Mouse (Mus musculus): ENCODE measurements around the gene Prl7c1. TPM values are rescaled to one million over a fixed set of nuclear protein-coding genes. Genes with fewer than 3 reads are reported as not detected.
"Not testable (repeated sequence)": the region's sequence is repeated elsewhere in the genome, so short reads cannot be mapped to it uniquely, and the experiment has no call there.

Prl7c1 gene
- total RNA-seq (2014; rRNA removed; ENCODE audit: low replicate concordance), result not detected in 2 replicates
- polyA plus RNA-seq (2015; fragmentation: Nextera tagmentation; extraction: Ambion mirVana), result not detected in 2 replicates

- not testable (repeated sequence) for H3K27me3 ChIP-seq (ENCODE audit: control insufficient read depth, insufficient read depth, low read length); H3K9me3 ChIP-seq (replicated peaks; ENCODE audit: control insufficient read depth, low read length); H3K4me2 ChIP-seq (ENCODE audit: low read depth, low read length); H3K9ac ChIP-seq (replicated peaks; ENCODE audit: low read depth, low read length); H3K27ac ChIP-seq (ENCODE audit: low read depth); H3K4me3 ChIP-seq (ENCODE audit: low read depth, low read length); H3K4me1 ChIP-seq (ENCODE audit: control insufficient read depth, insufficient read depth); H3K36me3 ChIP-seq (replicated peaks; ENCODE audit: control insufficient read depth, insufficient read depth, low read length); DNase-seq (ENCODE audit: low spot score); ATAC-seq (ENCODE audit: insufficient read depth, low read depth)
- WGBS, result 86% methylated on average over 2 of the region's 3 CpGs
These were observed at the start of gene Prl7c1 for GRCm38 (mm10) chr13:27780704-27781103. TSS of gene Prl7c1 (minus strand) at chr13:27780804.

- H3K4me1 ChIP-seq (ENCODE audit: control insufficient read depth, insufficient read depth), result no peaks in the 10 kb centered on the region
- no peaks in the 10 kb centered on the region for H3K27me3 ChIP-seq (ENCODE audit: control insufficient read depth, insufficient read depth, low read length)
- no peaks in the 10 kb centered on the region for H3K36me3 ChIP-seq (replicated peaks; ENCODE audit: control insufficient read depth, insufficient read depth, low read length)
- DNase-seq (ENCODE audit: low spot score) (no peak), ATAC-seq (ENCODE audit: insufficient read depth, low read depth) (no peak)
- no peak for TF ChIP-seq CTCF (IDR thresholded peaks at IDR 0.05; ENCODE audit: low read depth)
- no peak for TF ChIP-seq EP300 (IDR thresholded peaks at IDR 0.05; ENCODE audit: low read depth)
- no peak overlapping the region for H3K27ac ChIP-seq (ENCODE audit: low read depth)
- no peak overlapping the region for H3K4me2 ChIP-seq (ENCODE audit: low read depth, low read length)
- WGBS, result 70% methylated on average over 1 of the region's 1 CpGs
- H3K9ac ChIP-seq (replicated peaks; ENCODE audit: low read depth, low read length), result no peak overlapping the region
- H3K9me3 ChIP-seq (replicated peaks; ENCODE audit: control insufficient read depth, low read length), result no peaks in the 10 kb centered on the region
- no peak overlapping the region for H3K4me3 ChIP-seq (ENCODE audit: low read depth, low read length)
These were observed 22.2 kb upstream of the Prl7c1 start for GRCm38 (mm10) chr13:27802765-27803164.

GRCm38 (mm10) chr13:27801354-27801753 lies 20.8 kb upstream of the Prl7c1 start, which contains the start of gene Prl2a1:
TSS of gene Prl2a1 (plus strand) at chr13:27801654.
- H3K4me2 ChIP-seq (ENCODE audit: low read depth, low read length), result no peak within 1 kb of the TSS
- no peak within 1 kb of the TSS for H3K4me3 ChIP-seq (ENCODE audit: low read depth, low read length)
- H3K27ac ChIP-seq (ENCODE audit: low read depth), result no peak within 1 kb of the TSS
- H3K36me3 ChIP-seq (replicated peaks; ENCODE audit: control insufficient read depth, insufficient read depth, low read length), result no peaks in the 10 kb centered on the region
- no peak within 1 kb of the TSS for H3K9ac ChIP-seq (replicated peaks; ENCODE audit: low read depth, low read length)
- H3K9me3 ChIP-seq (replicated peaks; ENCODE audit: control insufficient read depth, low read length), result no peaks in the 10 kb centered on the region
- TF ChIP-seq EP300 (IDR thresholded peaks at IDR 0.05; ENCODE audit: low read depth), result no peak
- no peak for TF ChIP-seq CTCF (IDR thresholded peaks at IDR 0.05; ENCODE audit: low read depth)
- ATAC-seq (ENCODE audit: insufficient read depth, low read depth) (no peak), DNase-seq (ENCODE audit: low spot score) (no peak)
- H3K4me1 ChIP-seq (ENCODE audit: control insufficient read depth, insufficient read depth), result no peaks in the 10 kb centered on the region
- 75% methylated on average over 1 of the region's 1 CpGs for WGBS
- H3K27me3 ChIP-seq (ENCODE audit: control insufficient read depth, insufficient read depth, low read length), result no peaks in the 10 kb centered on the region

GRCm38 (mm10) chr13:27799303-27799702 lies 18.7 kb upstream of the Prl7c1 start:
- no peak overlapping the region for H3K4me2 ChIP-seq (ENCODE audit: low read depth, low read length)

GRCm38 (mm10) chr13:27734512-27735186 lies 46.0 kb downstream of the Prl7c1 start:
- H3K9me3 ChIP-seq (replicated peaks; ENCODE audit: control insufficient read depth, low read length), result no peaks in the 10 kb centered on the region
- ATAC-seq (ENCODE audit: insufficient read depth, low read depth) (no peak), DNase-seq (ENCODE audit: low spot score) (no peak)
- H3K27me3 ChIP-seq (ENCODE audit: control insufficient read depth, insufficient read depth, low read length), result no peaks in the 10 kb centered on the region
- 71% methylated on average over 10 of the region's 10 CpGs for WGBS
- no peaks in the 10 kb centered on the region for H3K4me1 ChIP-seq (ENCODE audit: control insufficient read depth, insufficient read depth)
- TF ChIP-seq EP300 (IDR thresholded peaks at IDR 0.05; ENCODE audit: low read depth) (no peak), CTCF (IDR thresholded peaks at IDR 0.05; ENCODE audit: low read depth) (no peak)
- H3K36me3 ChIP-seq (replicated peaks; ENCODE audit: control insufficient read depth, insufficient read depth, low read length), result no peaks in the 10 kb centered on the region
- H3K27ac ChIP-seq (ENCODE audit: low read depth), result no peak overlapping the region
- no peak overlapping the region for H3K4me3 ChIP-seq (ENCODE audit: low read depth, low read length)
- no peak overlapping the region for H3K4me2 ChIP-seq (ENCODE audit: low read depth, low read length)
- H3K9ac ChIP-seq (replicated peaks; ENCODE audit: low read depth, low read length), result no peak overlapping the region

More at GRCm38 (mm10) chr13:27799303-27799702, 18.7 kb upstream of the Prl7c1 start:
- TF ChIP-seq CTCF (IDR thresholded peaks at IDR 0.05; ENCODE audit: low read depth) (no peak), EP300 (IDR thresholded peaks at IDR 0.05; ENCODE audit: low read depth) (no peak)
- H3K9me3 ChIP-seq (replicated peaks; ENCODE audit: control insufficient read depth, low read length), result no peaks in the 10 kb centered on the region
- ATAC-seq (ENCODE audit: insufficient read depth, low read depth), result no peak
- H3K4me3 ChIP-seq (ENCODE audit: low read depth, low read length), result no peak overlapping the region
- no peak overlapping the region for H3K9ac ChIP-seq (replicated peaks; ENCODE audit: low read depth, low read length)
- 44% methylated on average over 4 of the region's 4 CpGs for WGBS
- no peaks in the 10 kb centered on the region for H3K36me3 ChIP-seq (replicated peaks; ENCODE audit: control insufficient read depth, insufficient read depth, low read length)
- H3K4me1 ChIP-seq (ENCODE audit: control insufficient read depth, insufficient read depth), result no peaks in the 10 kb centered on the region
- no peak overlapping the region for H3K27ac ChIP-seq (ENCODE audit: low read depth)
- H3K27me3 ChIP-seq (ENCODE audit: control insufficient read depth, insufficient read depth, low read length), result no peaks in the 10 kb centered on the region
- no peak for DNase-seq (ENCODE audit: low spot score)

- DNase-seq (ENCODE audit: low spot score); ATAC-seq (ENCODE audit: insufficient read depth, low read depth); H3K9me3 ChIP-seq (replicated peaks; ENCODE audit: control insufficient read depth, low read length); H3K27me3 ChIP-seq (ENCODE audit: control insufficient read depth, insufficient read depth, low read length); H3K36me3 ChIP-seq (replicated peaks; ENCODE audit: control insufficient read depth, insufficient read depth, low read length); H3K27ac ChIP-seq (ENCODE audit: low read depth); H3K4me3 ChIP-seq (ENCODE audit: low read depth, low read length); H3K4me1 ChIP-seq (ENCODE audit: control insufficient read depth, insufficient read depth); H3K4me2 ChIP-seq (ENCODE audit: low read depth, low read length); H3K9ac ChIP-seq (replicated peaks; ENCODE audit: low read depth, low read length): not testable (repeated sequence)
- 61% methylated on average over 5 of the region's 5 CpGs for WGBS
These were observed 50.2 kb downstream of the Prl7c1 start for GRCm38 (mm10) chr13:27730286-27730959.

GRCm38 (mm10) chr13:27725057-27725456 lies 55.5 kb downstream of the Prl7c1 start:
- H3K27me3 ChIP-seq (ENCODE audit: control insufficient read depth, insufficient read depth, low read length); H3K9ac ChIP-seq (replicated peaks; ENCODE audit: low read depth, low read length); H3K4me2 ChIP-seq (ENCODE audit: low read depth, low read length); H3K4me1 ChIP-seq (ENCODE audit: control insufficient read depth, insufficient read depth); H3K4me3 ChIP-seq (ENCODE audit: low read depth, low read length); ATAC-seq (ENCODE audit: insufficient read depth, low read depth); H3K36me3 ChIP-seq (replicated peaks; ENCODE audit: control insufficient read depth, insufficient read depth, low read length); DNase-seq (ENCODE audit: low spot score); H3K27ac ChIP-seq (ENCODE audit: low read depth); H3K9me3 ChIP-seq (replicated peaks; ENCODE audit: control insufficient read depth, low read length): not testable (repeated sequence)
- 77% methylated on average over 3 of the region's 3 CpGs for WGBS
